Mouse (Mus musculus) kidney, embryonic 15.5 days (tissue): Measurements from ENCODE around the gene Sez6l. TPM values are rescaled to one million over a fixed set of nuclear protein-coding genes. Genes with fewer than 3 reads are reported as not detected.

Source experiments
- ATAC-seq: fragments of 200-750 bp; cut with Nextera tagmentation; replicated peaks from 2 replicates; pipeline ENCODE4 v1.8.0; 2017; ENCODE audit warnings: moderate TSS enrichment; ENCODE audit not compliant: low FRiP score
- H3K27ac ChIP-seq: fragments of 300-500 bp; sonication (generic); 2 replicates; pipeline ENCODE4 v1.5.1; 2015; ENCODE audit warnings: mild to moderate bottlenecking, inconsistent platforms
- H3K27me3 ChIP-seq: fragments of 300-500 bp; sonication (generic); 2 replicates; pipeline ENCODE4 v1.6.1; 2015; ENCODE audit warnings: inconsistent platforms
- H3K36me3 ChIP-seq: fragments of 300-500 bp; sonication (generic); 2 replicates; pipeline ENCODE4 v1.6.1; 2015; ENCODE audit warnings: inconsistent platforms
- H3K4me1 ChIP-seq: fragments of 300-500 bp; sonication (generic); 2 replicates; pipeline ENCODE4 v1.6.1; 2015; ENCODE audit warnings: inconsistent platforms
- H3K4me2 ChIP-seq: fragments of 300-500 bp; sonication (generic); 2 replicates; pipeline ENCODE4 v1.6.1; 2015; ENCODE audit warnings: moderate library complexity, mild to moderate bottlenecking, inconsistent platforms
- H3K4me3 ChIP-seq: fragments of 300-500 bp; sonication (generic); replicated peaks from 2 replicates; pipeline ENCODE4 v1.5.1; 2015; ENCODE audit warnings: mild to moderate bottlenecking, inconsistent platforms
- H3K9ac ChIP-seq: fragments of 300-500 bp; sonication (generic); 2 replicates; pipeline ENCODE4 v1.6.1; 2015; ENCODE audit warnings: mild to moderate bottlenecking, inconsistent platforms
- H3K9me3 ChIP-seq: fragments of 300-500 bp; sonication (generic); replicated peaks from 2 replicates; pipeline ENCODE4 v1.6.1; 2016; ENCODE audit warnings: inconsistent platforms
- WGBS: fragments of 180-500 bp; shearing (Covaris S2); methylation state at CpG from one replicate; pipeline ENCODE4 v1.1.7; 2015; ENCODE audit warnings: mixed read lengths; 5-methylcytosine and 5-hydroxymethylcytosine counted together
- polyA plus RNA-seq: library from polyadenylated mRNA; unstranded; fragments of >200 nt; fragmentation: Nextera tagmentation; extraction: Ambion mirVana; gene quantifications from 2 replicates; pipeline ENCODE4 v1.2.1, GENCODE M21; 2015

Sez6l gene
- polyA plus RNA-seq, 1 experiment from 2014 or later = 0.82 TPM

DNA sequence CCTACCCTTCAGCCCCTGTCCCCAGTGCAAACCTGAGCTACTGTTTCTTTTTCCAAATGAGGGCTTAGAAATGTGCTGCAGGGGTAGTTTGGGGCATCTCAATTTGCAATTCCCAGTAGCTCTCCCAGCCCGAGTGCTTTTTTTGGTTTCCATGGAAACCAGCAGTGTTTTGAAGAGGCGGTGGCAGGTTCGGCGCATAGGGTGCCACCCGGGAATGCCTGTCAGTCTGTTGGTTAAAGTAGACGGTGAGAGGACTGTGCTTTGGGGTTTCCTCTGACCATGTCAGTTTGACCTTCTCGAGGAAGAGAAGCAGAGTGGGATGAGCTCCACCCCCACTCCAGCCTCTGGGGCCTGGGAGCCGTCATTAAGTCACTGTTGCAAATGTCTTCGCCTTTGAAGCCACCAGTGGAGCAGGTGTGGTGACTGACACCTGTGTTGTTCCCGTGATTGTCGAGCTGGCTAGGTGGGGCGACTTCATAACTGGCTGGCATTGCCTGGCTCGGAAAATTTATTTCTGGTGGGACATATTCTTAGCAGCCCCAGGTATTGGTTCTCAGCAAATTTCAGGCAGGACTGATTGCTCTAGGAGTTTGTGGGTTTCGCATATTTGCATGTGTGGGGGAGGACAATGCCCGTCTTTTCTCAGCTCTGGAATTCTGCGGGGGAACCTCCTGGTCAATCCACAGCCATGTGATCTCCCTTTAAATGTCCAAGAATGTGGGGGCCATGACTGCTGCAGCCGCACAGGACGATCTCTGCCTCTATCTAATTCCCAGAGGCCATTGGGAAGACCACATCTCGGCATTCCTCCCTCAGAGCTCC is 165.3 kb downstream of the Sez6l start:
- no peak overlapping the region for H3K27ac ChIP-seq
- H3K4me2 ChIP-seq = peak overlapping the region; percentile 38
- no peak overlapping the region for H3K9ac ChIP-seq
- 7% methylated on average over 19 of the region's 19 CpGs for WGBS
- H3K27me3 ChIP-seq = peaks cover 10% of the 10 kb centered on the region
- no peaks in the 10 kb centered on the region for H3K36me3 ChIP-seq
- peaks cover 15% of the 10 kb centered on the region for H3K4me1 ChIP-seq
- H3K9me3 ChIP-seq = 0 out of 2 replicates have a peak, but pooled peaks cover 4% of the 10 kb centered on the region
- no peak overlapping the region for H3K4me3 ChIP-seq
- ATAC-seq = no peak

DNA sequence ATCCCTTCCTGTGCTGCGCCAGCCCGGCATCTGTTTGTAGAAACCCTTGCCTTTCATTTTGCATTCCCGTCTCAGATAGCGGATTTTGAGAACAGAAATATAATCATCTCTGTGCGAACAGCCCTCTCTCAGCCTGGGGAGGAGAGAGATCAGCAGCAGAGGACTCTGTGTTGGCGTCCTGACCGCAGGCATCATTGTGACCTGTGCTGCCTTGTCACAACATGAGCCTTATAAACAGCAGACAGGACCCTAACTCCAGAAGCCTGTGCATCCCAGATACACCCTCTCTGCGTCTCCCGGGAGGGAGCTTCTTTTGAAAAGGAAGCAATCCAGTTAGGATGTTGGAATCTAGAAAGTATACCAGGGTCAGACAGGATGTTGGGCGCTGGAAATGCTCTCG is 165.9 kb downstream of the Sez6l start:
- ATAC-seq = no peak
- H3K4me1 ChIP-seq = peaks cover 15% of the 10 kb centered on the region
- 0 out of 2 replicates have a peak, but pooled peaks cover 4% of the 10 kb centered on the region for H3K9me3 ChIP-seq
- H3K4me3 ChIP-seq = no peak overlapping the region
- peaks cover 10% of the 10 kb centered on the region for H3K27me3 ChIP-seq
- WGBS = 41% methylated on average over 11 of the region's 11 CpGs
- no peak overlapping the region for H3K27ac ChIP-seq
- no peak overlapping the region for H3K4me2 ChIP-seq
- no peaks in the 10 kb centered on the region for H3K36me3 ChIP-seq
- H3K9ac ChIP-seq = no peak overlapping the region

GRCm38 (mm10) chr5:112409274-112409673 is 167.7 kb downstream of the Sez6l start:
- Histone ChIP-seq H3K9ac (no peak overlapping the region), H3K4me1 (peaks cover 15% of the 10 kb centered on the region), H3K4me2 (no peak overlapping the region), H3K36me3 (no peaks in the 10 kb centered on the region), H3K27me3 (peaks cover 10% of the 10 kb centered on the region), H3K9me3 (0 out of 2 replicates have a peak, but pooled peaks cover 4% of the 10 kb centered on the region), H3K4me3 (no peak overlapping the region), H3K27ac (no peak overlapping the region)
- ATAC-seq = no peak
- 55% methylated on average over 5 of the region's 5 CpGs for WGBS

DNA sequence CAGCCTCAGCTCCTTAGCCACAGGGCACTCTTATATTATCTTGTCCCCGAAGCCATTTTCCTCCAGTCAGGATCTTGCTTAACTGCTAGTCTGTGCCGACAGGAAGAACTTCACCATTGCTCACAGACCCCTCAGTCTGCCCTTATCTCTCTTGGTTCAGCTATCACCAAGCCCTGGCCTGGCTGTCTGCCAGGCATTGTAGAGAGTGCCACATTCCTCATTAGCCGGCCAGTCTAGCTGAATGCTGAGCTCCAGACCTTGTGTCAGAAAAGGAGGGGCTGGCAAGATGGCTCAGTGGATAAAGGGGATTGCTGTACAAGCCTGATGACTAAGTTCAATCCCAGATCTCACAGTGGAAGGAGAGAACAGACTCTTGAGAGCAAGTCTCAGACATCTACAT is 171.0 kb downstream of the Sez6l start:
- H3K9ac ChIP-seq = no peak overlapping the region
- WGBS = 72% methylated on average over 3 of the region's 3 CpGs
- no peaks in the 10 kb centered on the region for H3K36me3 ChIP-seq
- no peaks in the 10 kb centered on the region for H3K27me3 ChIP-seq
- no peak overlapping the region for H3K4me2 ChIP-seq
- H3K4me3 ChIP-seq = no peak overlapping the region
- no peak overlapping the region for H3K27ac ChIP-seq
- peaks cover under 1% of the 10 kb centered on the region; the same call in 1 of the 2 replicates for H3K4me1 ChIP-seq
- ATAC-seq = no peak
- H3K9me3 ChIP-seq = no peaks in the 10 kb centered on the region

DNA sequence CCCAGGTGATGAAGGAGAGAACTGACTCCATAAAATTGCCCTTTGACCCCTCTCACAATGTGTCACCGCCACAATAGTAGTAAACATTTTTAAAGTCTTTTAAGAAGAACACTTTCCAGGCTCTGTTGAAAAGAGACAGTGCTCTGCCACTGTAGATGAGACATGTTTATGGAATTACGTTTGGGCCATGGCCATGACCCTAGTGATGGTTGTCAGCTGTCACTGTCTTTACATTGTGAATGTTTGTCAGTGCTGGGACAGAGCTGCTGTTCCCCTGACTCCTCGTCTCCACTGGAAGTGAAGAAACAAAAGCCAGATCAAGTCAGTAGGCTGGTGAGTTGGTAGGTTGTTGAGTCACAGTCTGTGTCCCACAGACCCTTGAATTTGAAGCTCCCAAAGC is 174.5 kb downstream of the Sez6l start:
- no peak for ATAC-seq
- Histone ChIP-seq H3K4me2 (no peak overlapping the region), H3K4me1 (no peaks in the 10 kb centered on the region), H3K36me3 (no peaks in the 10 kb centered on the region), H3K27ac (no peak overlapping the region), H3K27me3 (0 out of 2 replicates have a peak, but pooled peaks cover 5% of the 10 kb centered on the region), H3K4me3 (no peak overlapping the region), H3K9ac (no peak overlapping the region), H3K9me3 (no peaks in the 10 kb centered on the region)
- WGBS = 57% methylated on average over 3 of the region's 3 CpGs

GRCm38 (mm10) chr5:112399284-112399683 is 177.7 kb downstream of the Sez6l start:
- Histone ChIP-seq H3K27me3 (peaks cover 22% of the 10 kb centered on the region), H3K4me2 (no peak overlapping the region), H3K27ac (no peak overlapping the region), H3K4me1 (peaks cover 7% of the 10 kb centered on the region), H3K9me3 (no peaks in the 10 kb centered on the region), H3K9ac (no peak overlapping the region), H3K36me3 (no peaks in the 10 kb centered on the region), H3K4me3 (no peak overlapping the region)
- WGBS = 71% methylated on average over 10 of the region's 10 CpGs
- no peak for ATAC-seq

DNA sequence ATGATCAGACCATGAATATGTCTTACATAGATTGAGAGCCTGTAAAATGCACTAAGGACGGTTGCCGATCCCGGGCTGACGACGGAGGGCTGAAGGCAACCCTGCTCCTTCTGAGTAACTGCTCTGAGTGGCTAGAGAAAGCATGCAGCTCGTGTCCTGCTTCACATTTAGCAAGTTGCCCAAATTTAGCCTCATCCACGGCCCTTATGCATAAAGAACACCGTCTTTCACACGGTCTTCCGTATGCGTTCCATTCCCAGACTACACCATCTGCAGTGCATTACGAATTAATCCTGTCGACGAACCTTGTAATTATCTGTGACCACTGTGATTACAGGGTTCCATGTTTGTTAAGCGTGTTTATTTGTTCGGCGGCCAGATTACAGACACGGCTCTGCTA is 180.9 kb downstream of the Sez6l start:
- no peak overlapping the region for H3K4me2 ChIP-seq
- peaks cover 16% of the 10 kb centered on the region for H3K4me1 ChIP-seq
- no peak overlapping the region for H3K9ac ChIP-seq
- no peak overlapping the region for H3K4me3 ChIP-seq
- H3K27ac ChIP-seq = no peak overlapping the region
- H3K27me3 ChIP-seq = peaks cover 50% of the 10 kb centered on the region
- H3K36me3 ChIP-seq = no peaks in the 10 kb centered on the region
- no peaks in the 10 kb centered on the region for H3K9me3 ChIP-seq
- WGBS = 60% methylated on average over 18 of the region's 18 CpGs
- ATAC-seq = no peak

DNA sequence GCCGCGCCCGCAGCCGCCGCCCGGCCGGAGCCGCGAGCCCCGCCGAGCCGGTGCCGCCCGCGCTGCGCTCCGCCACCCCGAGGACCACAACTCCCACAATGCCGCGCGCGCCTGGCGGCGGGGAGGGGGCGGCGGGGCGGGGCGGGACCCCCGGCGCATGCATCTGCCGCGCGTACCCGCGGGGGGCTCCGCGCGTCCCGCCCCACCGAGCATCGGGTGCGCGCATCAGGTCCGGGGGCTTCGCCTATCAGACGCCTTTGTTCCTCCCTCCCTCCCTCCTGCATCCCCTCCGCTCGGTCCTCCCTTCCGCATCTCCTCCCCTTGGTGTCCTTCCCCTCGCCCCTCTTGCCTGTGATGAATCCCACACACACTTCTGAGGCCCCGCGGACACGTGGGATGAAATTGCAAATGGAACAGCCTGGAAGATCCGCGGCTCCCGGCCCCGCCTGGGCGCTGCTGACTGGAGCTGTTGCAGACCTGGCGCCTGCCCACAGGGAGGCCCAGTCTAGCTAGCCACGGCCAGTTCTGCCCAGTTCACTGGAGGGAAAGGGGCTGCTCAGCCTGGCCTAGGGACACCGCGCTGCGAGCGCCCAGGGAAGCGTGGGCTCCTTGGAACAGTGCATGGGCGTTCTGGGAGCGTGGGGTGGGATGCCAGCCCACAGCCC is 182.1 kb downstream of the Sez6l start, which contains the start of gene Asphd2:
Asphd2 (minus strand) TSS at position 88 of the 665 bp plus-strand sequence.
- ATAC-seq = peak; percentile 89
- H3K27me3 ChIP-seq = peaks cover 50% of the 10 kb centered on the region
- WGBS = under 1% methylated on average over 44 of the region's 67 CpGs
- no peaks in the 10 kb centered on the region for H3K9me3 ChIP-seq
- peak within 1 kb of the TSS; percentile 64 for H3K4me3 ChIP-seq
- H3K36me3 ChIP-seq = no peaks in the 10 kb centered on the region
- peak within 1 kb of the TSS; percentile 68 for H3K27ac ChIP-seq
- peaks cover 16% of the 10 kb centered on the region for H3K4me1 ChIP-seq
- H3K9ac ChIP-seq = peak within 1 kb of the TSS; percentile 55
- H3K4me2 ChIP-seq = peak within 1 kb of the TSS; percentile 93

DNA sequence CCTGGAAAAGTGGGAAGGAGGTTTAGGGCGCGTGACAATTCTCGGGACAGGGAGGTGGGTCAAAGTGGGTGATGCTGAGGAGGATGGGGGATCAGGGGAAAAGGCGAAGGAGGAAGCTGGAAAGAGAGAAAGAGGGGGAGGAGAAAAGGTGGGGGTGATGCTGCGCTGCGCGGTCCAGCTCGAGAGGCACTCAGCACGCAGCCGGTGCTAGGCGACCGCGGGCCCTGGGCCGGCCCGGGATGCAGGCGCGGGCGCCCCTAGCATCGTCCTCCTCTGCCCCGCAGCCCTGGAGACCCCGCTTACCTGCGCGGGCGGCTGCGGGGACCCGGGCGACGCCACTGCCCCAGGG is 182.6 kb downstream of the Sez6l start:
- Histone ChIP-seq H3K36me3 (no peaks in the 10 kb centered on the region), H3K27ac (no peak overlapping the region), H3K4me1 (peaks cover 16% of the 10 kb centered on the region), H3K27me3 (peaks cover 46% of the 10 kb centered on the region), H3K9me3 (no peaks in the 10 kb centered on the region), H3K9ac (peak overlapping the region; percentile 55), H3K4me2 (peak overlapping the region; percentile 93), H3K4me3 (peak overlapping the region; percentile 64)
- WGBS = under 1% methylated on average over 19 of the region's 28 CpGs
- peak; percentile 72 for ATAC-seq

- no peaks in the 10 kb centered on the region for H3K9me3 ChIP-seq
- ATAC-seq = peak; percentile 30; the same call in 1 of the 2 replicates
- 9% methylated on average over 18 of the region's 18 CpGs for WGBS
- peak overlapping the region; percentile 64 for H3K4me3 ChIP-seq
- H3K27ac ChIP-seq = no peak overlapping the region
- H3K4me1 ChIP-seq = peaks cover 16% of the 10 kb centered on the region
- H3K27me3 ChIP-seq = peaks cover 45% of the 10 kb centered on the region
- no peaks in the 10 kb centered on the region for H3K36me3 ChIP-seq
- peak overlapping the region; percentile 93 for H3K4me2 ChIP-seq
- H3K9ac ChIP-seq = peak overlapping the region; percentile 55; the same call in 1 of the 2 replicates
These were observed 183.1 kb downstream of the Sez6l start for GRCm38 (mm10) chr5:112393741-112394414.

DNA sequence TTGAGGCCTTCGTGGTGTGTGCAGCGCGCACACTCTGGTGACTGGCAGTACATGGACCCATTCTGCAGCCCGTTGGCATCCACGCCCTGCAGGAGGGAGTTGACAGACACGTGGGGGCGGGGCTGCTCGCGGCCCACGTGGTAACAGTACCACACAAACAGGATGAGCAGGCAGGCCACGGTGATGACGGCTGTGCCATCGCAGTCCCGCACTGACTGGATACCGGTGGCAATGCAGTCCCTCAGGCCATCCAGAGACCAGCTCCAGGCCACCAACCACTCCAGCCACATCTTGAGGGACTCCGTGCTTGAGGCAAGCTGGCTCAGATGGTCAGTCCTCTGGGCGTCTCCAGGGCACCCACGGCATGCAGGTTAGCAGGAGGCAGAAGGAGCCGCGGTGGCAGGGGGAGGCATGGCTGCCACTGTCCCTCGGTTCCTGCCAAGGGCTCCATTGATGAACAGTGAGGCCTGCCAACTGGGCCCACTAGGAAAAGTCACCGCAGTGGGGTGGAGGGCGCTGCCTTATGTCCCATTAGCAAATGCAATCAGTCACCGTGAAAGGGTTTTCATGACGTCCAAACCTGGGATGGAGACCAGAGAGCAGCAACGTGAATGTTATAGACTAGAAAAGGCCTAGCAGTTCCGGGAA is 185.2 kb downstream of the Sez6l start:
- ATAC-seq = no peak
- H3K27ac ChIP-seq = no peak overlapping the region
- no peak overlapping the region for H3K4me3 ChIP-seq
- peaks cover 20% of the 10 kb centered on the region for H3K4me1 ChIP-seq
- no peak overlapping the region for H3K9ac ChIP-seq
- no peak overlapping the region for H3K4me2 ChIP-seq
- WGBS = 75% methylated on average over 27 of the region's 27 CpGs
- no peaks in the 10 kb centered on the region for H3K9me3 ChIP-seq
- H3K36me3 ChIP-seq = no peaks in the 10 kb centered on the region
- peaks cover 45% of the 10 kb centered on the region for H3K27me3 ChIP-seq
